Mouse (Mus musculus): ENCODE data around the gene Zfp57. TPM values are rescaled to one million over a fixed set of nuclear protein-coding genes. Genes with fewer than 3 reads are reported as not detected.

Gene Zfp57
- total RNA-seq, 2 experiments from 2014 or later = 68.8 to 72.1 TPM

GRCm38 (mm10) chr17:37027486-37027885 is 26.5 kb downstream of the Zfp57 start:
- DNase-seq (ENCODE audit: extremely low spot score in 1 of 2, low spot score in 2 of 2) = no peak
- intact Hi-C loops (cut with DNase I) = no loop called here

GRCm38 (mm10) chr17:37028212-37028611 is 27.2 kb downstream of the Zfp57 start:
- no peak for DNase-seq (ENCODE audit: extremely low spot score in 1 of 2, low spot score in 2 of 2)
- intact Hi-C loops (cut with DNase I) = no loop called here

GRCm38 (mm10) chr17:37028683-37029120 is 27.7 kb downstream of the Zfp57 start:
- peak; percentile 94 to 95 for DNase-seq (ENCODE audit: extremely low spot score in 1 of 2, low spot score in 2 of 2)
- intact Hi-C loops (cut with DNase I) = no loop called here

- DNase-seq (ENCODE audit: extremely low spot score in 1 of 2, low spot score in 2 of 2) = no peak
- intact Hi-C loops (cut with DNase I) = no loop called here
These were observed 28.2 kb downstream of the Zfp57 start for GRCm38 (mm10) chr17:37029162-37029561.

GRCm38 (mm10) chr17:37039127-37039894 is 38.3 kb downstream of the Zfp57 start:
- DNase-seq (ENCODE audit: extremely low spot score in 1 of 2, low spot score in 2 of 2) = no peak
- intact Hi-C loops (cut with DNase I) = no loop called here

GRCm38 (mm10) chr17:37044651-37045244 is 43.8 kb downstream of the Zfp57 start:
- DNase-seq (ENCODE audit: extremely low spot score in 1 of 2, low spot score in 2 of 2) = no peak
- intact Hi-C loops (cut with DNase I) = loop anchor here (5.0 kb wide), 2 partner anchors 42 to 127 kb away; partner anchors contain the start of gene Zfp57

- peak; percentile 66 to 92 for DNase-seq (ENCODE audit: extremely low spot score in 1 of 2, low spot score in 2 of 2)
- intact Hi-C loops (cut with DNase I) = loop anchor here (2.0 to 5.0 kb wide), 3 partner anchors 43 to 128 kb away; partner anchors contain the start of genes Ppp1r11 and Zfp57
These were observed 44.8 kb downstream of the Zfp57 start, which contains the start of gene Gabbr1 for GRCm38 (mm10) chr17:37045611-37046311. Gabbr1 (plus strand) TSS chr17:37045966.

GRCm38 (mm10) chr17:37046312-37047112 is 45.5 kb downstream of the Zfp57 start:
- intact Hi-C loops (cut with DNase I) = loop anchor here (2.0 to 5.0 kb wide), 3 partner anchors 44 to 129 kb away; partner anchors contain the start of genes Ppp1r11 and Zfp57
- peak in 1 of 2 experiments; percentile 82 for DNase-seq (ENCODE audit: extremely low spot score in 1 of 2, low spot score in 2 of 2)

- DNase-seq (ENCODE audit: extremely low spot score in 1 of 2, low spot score in 2 of 2) = peak in 1 of 2 experiments; percentile 52
- intact Hi-C loops (cut with DNase I) = loop anchor here (2.0 to 5.0 kb wide), 3 partner anchors 45 to 130 kb away; partner anchors contain the start of genes Ppp1r11 and Zfp57
These were observed 46.5 kb downstream of the Zfp57 start for GRCm38 (mm10) chr17:37047332-37047976.

GRCm38 (mm10) chr17:37047981-37048380 is 47.0 kb downstream of the Zfp57 start:
- DNase-seq (ENCODE audit: extremely low spot score in 1 of 2, low spot score in 2 of 2) = no peak
- intact Hi-C loops (cut with DNase I) = loop anchor here (2.0 to 5.0 kb wide), 3 partner anchors 46 to 131 kb away; partner anchors contain the start of genes Ppp1r11 and Zfp57

- peak in 1 of 2 experiments; percentile 39 for DNase-seq (ENCODE audit: extremely low spot score in 1 of 2, low spot score in 2 of 2)
- intact Hi-C loops (cut with DNase I) = loop anchor here (5.0 kb wide), 2 partner anchors 46 to 131 kb away; partner anchors contain the start of gene Zfp57
These were observed 47.4 kb downstream of the Zfp57 start for GRCm38 (mm10) chr17:37048383-37048782.

GRCm38 (mm10) chr17:37049570-37050310 is 48.8 kb downstream of the Zfp57 start:
- peak in 1 of 2 experiments; percentile 84 for DNase-seq (ENCODE audit: extremely low spot score in 1 of 2, low spot score in 2 of 2)
- intact Hi-C loops (cut with DNase I) = loop anchor here (5.0 kb wide), 2 partner anchors 47 to 132 kb away; partner anchors contain the start of gene Zfp57

GRCm38 (mm10) chr17:37050399-37050798 is 49.4 kb downstream of the Zfp57 start:
- peak; percentile 92 for DNase-seq (ENCODE audit: extremely low spot score in 1 of 2, low spot score in 2 of 2)
- intact Hi-C loops (cut with DNase I) = no loop called here

GRCm38 (mm10) chr17:37050876-37051275 is 49.9 kb downstream of the Zfp57 start:
- intact Hi-C loops (cut with DNase I) = no loop called here

GRCm38 (mm10) chr17:37051745-37052144 is 50.8 kb downstream of the Zfp57 start:
- DNase-seq (ENCODE audit: extremely low spot score in 1 of 2, low spot score in 2 of 2) = no peak
- intact Hi-C loops (cut with DNase I) = no loop called here

More at GRCm38 (mm10) chr17:37050876-37051275, 49.9 kb downstream of the Zfp57 start:
- peak in 1 of 2 experiments; percentile 67 for DNase-seq (ENCODE audit: extremely low spot score in 1 of 2, low spot score in 2 of 2)

GRCm38 (mm10) chr17:37056957-37057356 is 56.0 kb downstream of the Zfp57 start:
- DNase-seq (ENCODE audit: extremely low spot score in 1 of 2, low spot score in 2 of 2) = no peak
- intact Hi-C loops (cut with DNase I) = no loop called here

All from left cerebral cortex, postnatal 10 days (tissue).